Mouse (Mus musculus): ENCODE measurements at regions not wholly inside any gene's neighbourhood (a gene's known extent, or its start where the extent isn't known, plus 50 kb on each side); places are given as distances from the start of the nearest gene placed in this dataset.

- DNase-seq (ENCODE audit: low spot score) = peak; percentile 20
Measured at GRCm38 (mm10) chr6:36004701-36005100, 383.2 kb upstream of the Chrm2 start.

GRCm38 (mm10) chr6:36002090-36002489, 385.8 kb upstream of the Chrm2 start:
- no peak for DNase-seq (ENCODE audit: low spot score)

GRCm38 (mm10) chr6:35988891-35989290, 399.0 kb upstream of the Chrm2 start:
- DNase-seq (ENCODE audit: low spot score) = peak; percentile 70

GRCm38 (mm10) chr6:35940071-35940470, 400.4 kb upstream of the Mtpn start:
- DNase-seq (ENCODE audit: low spot score) = no peak

GRCm38 (mm10) chr6:35924189-35924588, 384.5 kb upstream of the Mtpn start:
- DNase-seq (ENCODE audit: low spot score) = no peak

GRCm38 (mm10) chr6:35897990-35898389, 358.3 kb upstream of the Mtpn start:
- no peak for DNase-seq (ENCODE audit: low spot score)

- DNase-seq (ENCODE audit: low spot score) = no peak
Measured at GRCm38 (mm10) chr6:35895692-35896091, 356.0 kb upstream of the Mtpn start.

- DNase-seq (ENCODE audit: low spot score) = no peak
Measured at GRCm38 (mm10) chr6:35874671-35875070, 335.0 kb upstream of the Mtpn start.

- no peak for DNase-seq (ENCODE audit: low spot score)
Measured at GRCm38 (mm10) chr6:35871388-35871787, 331.7 kb upstream of the Mtpn start.

- peak; percentile 6 for DNase-seq (ENCODE audit: low spot score)
Measured at GRCm38 (mm10) chr6:35864218-35864617, 324.5 kb upstream of the Mtpn start.

GRCm38 (mm10) chr6:35853993-35854392, 314.3 kb upstream of the Mtpn start:
- DNase-seq (ENCODE audit: low spot score) = no peak

- DNase-seq (ENCODE audit: low spot score) = no peak
Measured at GRCm38 (mm10) chr6:35816657-35817056, 277.0 kb upstream of the Mtpn start.

GRCm38 (mm10) chr6:35814476-35814875, 274.8 kb upstream of the Mtpn start:
- DNase-seq (ENCODE audit: low spot score) = no peak

GRCm38 (mm10) chr6:35805738-35806137, 266.1 kb upstream of the Mtpn start:
- DNase-seq (ENCODE audit: low spot score) = no peak

GRCm38 (mm10) chr6:35804041-35804440, 264.4 kb upstream of the Mtpn start:
- no peak for DNase-seq (ENCODE audit: low spot score)

- no peak for DNase-seq (ENCODE audit: low spot score)
Measured at GRCm38 (mm10) chr6:35779706-35780105, 240.0 kb upstream of the Mtpn start.

- DNase-seq (ENCODE audit: low spot score) = no peak
Measured at GRCm38 (mm10) chr6:35770907-35771306, 231.2 kb upstream of the Mtpn start.

- DNase-seq (ENCODE audit: low spot score) = no peak
Measured at GRCm38 (mm10) chr6:35759606-35760246, 220.0 kb upstream of the Mtpn start.

GRCm38 (mm10) chr6:35746034-35746433, 206.3 kb upstream of the Mtpn start:
- DNase-seq (ENCODE audit: low spot score) = no peak

- DNase-seq (ENCODE audit: low spot score) = no peak
Measured at GRCm38 (mm10) chr6:35705587-35705986, 165.9 kb upstream of the Mtpn start.

GRCm38 (mm10) chr6:35667062-35667461, 127.4 kb upstream of the Mtpn start:
- DNase-seq (ENCODE audit: low spot score) = no peak

GRCm38 (mm10) chr6:35651401-35651800, 111.7 kb upstream of the Mtpn start:
- DNase-seq (ENCODE audit: low spot score) = no peak

GRCm38 (mm10) chr6:35645210-35645609, 105.5 kb upstream of the Mtpn start:
- no peak for DNase-seq (ENCODE audit: low spot score)

- DNase-seq (ENCODE audit: low spot score) = no peak
Measured at GRCm38 (mm10) chr6:35640672-35641071, 101.0 kb upstream of the Mtpn start.
